In genomic region chr15:96272356-96272755, GRCm38 (mm10) we compare ENCODE assay signal across 9 mouse cellular contexts. TPM values are rescaled to one million over a fixed set of nuclear protein-coding genes. Genes with fewer than 3 reads are reported as not detected.
A peak's percentile ranks its signal among the peaks of the same experiment; 100 is the strongest.
DNase-seq lines count a peak whose midpoint lies in the region; ATAC-seq lines count a peak whose summit lies in the region.
"Had no signal": no experiment of that assay in that cellular context is flagged by ENCODE, and none has a peak within 500 bp of the region (broad histone marks: within the 10 kb centered on the region; RNA-seq: fewer than 3 reads in every experiment).

No protein-coding gene starts in this region.

- H3K4me1 ChIP-seq in forebrain, embryonic 13.5 days, result peaks cover 11% of the 10 kb centered on the region
- peaks cover 6% of the 10 kb centered on the region; the same call in 1 of the 2 replicates for H3K4me1 ChIP-seq in forebrain, embryonic 10.5 days
- 0 out of 2 replicates have a peak, but pooled peaks cover 5% of the 10 kb centered on the region for H3K4me1 ChIP-seq in kidney, embryonic 14.5 days (ENCODE audit: control insufficient read depth, insufficient read depth, low read length)

- 0 out of 2 replicates have a peak, but pooled peaks have one; percentile 57 for ATAC-seq in forebrain, embryonic 13.5 days
- ATAC-seq in kidney, embryonic 14.5 days (ENCODE audit: low FRiP score, low TSS enrichment), result no peak
- no peak for ATAC-seq in megakaryocyte progenitor cell, adult 5-6 weeks (replicated peaks; ENCODE audit: poor library complexity)

- H3K27ac ChIP-seq in forebrain, embryonic 13.5 days, result no peak overlapping the region
- no peak overlapping the region for H3K27ac ChIP-seq in forebrain, embryonic 10.5 days
- no peak overlapping the region for H3K27ac ChIP-seq in kidney, embryonic 14.5 days (ENCODE audit: low read depth, low read length)
- H3K27ac ChIP-seq: macrophage had no signal

- no peak overlapping the region for H3K9ac ChIP-seq in forebrain, embryonic 13.5 days
- H3K9ac ChIP-seq in kidney, embryonic 14.5 days (ENCODE audit: low read depth, low read length), result no peak overlapping the region

- H3K4me3 ChIP-seq in forebrain, embryonic 13.5 days, result no peak overlapping the region
- H3K4me3 ChIP-seq in forebrain, embryonic 10.5 days, result no peak overlapping the region
- no peak overlapping the region for H3K4me3 ChIP-seq in kidney, embryonic 14.5 days (ENCODE audit: low read length)

- H3K9me3 ChIP-seq in forebrain, embryonic 13.5 days (replicated peaks), result 0 out of 2 replicates have a peak, but pooled peaks cover 2% of the 10 kb centered on the region
- peaks cover 13% of the 10 kb centered on the region for H3K9me3 ChIP-seq in forebrain, embryonic 10.5 days
- H3K9me3 ChIP-seq in kidney, embryonic 14.5 days (ENCODE audit: control insufficient read depth, low read length), result peaks cover 15% of the 10 kb centered on the region

- H3K27me3 ChIP-seq in forebrain, embryonic 13.5 days, result no peaks in the 10 kb centered on the region
- no peaks in the 10 kb centered on the region for H3K27me3 ChIP-seq in forebrain, embryonic 10.5 days (ENCODE audit: poor library complexity, severe bottlenecking)
- no peaks in the 10 kb centered on the region for H3K27me3 ChIP-seq in kidney, embryonic 14.5 days (ENCODE audit: control insufficient read depth, insufficient read depth, low read length)

- DNase-seq in forebrain, embryonic 10.5 days (ENCODE audit: extremely low spot score, low spot score), result no peak
- DNase-seq in kidney, postnatal 4 days, result peak; percentile 55 to 68
- peak; percentile 26 for DNase-seq in urinary bladder, postnatal 25 days (ENCODE audit: low spot score)
- no peak for DNase-seq in urinary bladder, adult 18-20 months (ENCODE audit: low spot score in 2 of 2)
- DNase-seq in thymus, postnatal 4 days, result peak; percentile 65

- H3K4me2 ChIP-seq in forebrain, embryonic 13.5 days, result no peak overlapping the region
- no peak overlapping the region for H3K4me2 ChIP-seq in kidney, embryonic 14.5 days (replicated peaks; ENCODE audit: low read depth, low read length)

- 75% methylated on average over 11 of the region's 11 CpGs for WGBS in forebrain, embryonic 13.5 days
- WGBS in forebrain, embryonic 10.5 days, result 93% methylated on average over 11 of the region's 11 CpGs
- WGBS in kidney, embryonic 14.5 days, result 92% methylated on average over 11 of the region's 11 CpGs

- H3K36me3 ChIP-seq in forebrain, embryonic 13.5 days (ENCODE audit: poor library complexity, severe bottlenecking), result peaks cover 43% of the 10 kb centered on the region
- H3K36me3 ChIP-seq in forebrain, embryonic 10.5 days (replicated peaks), result peaks cover 89% of the 10 kb centered on the region
- H3K36me3 ChIP-seq in kidney, embryonic 14.5 days (ENCODE audit: control insufficient read depth, insufficient read depth, low read length), result peaks cover 26% of the 10 kb centered on the region

RNA-seq across cellular contexts. Expression of gene Arid2, which starts 15.0 kb away (rescaled TPM):
- 28.9 and 32.4 TPM in 2 replicates for polyA plus RNA-seq in forebrain, embryonic 13.5 days (2015; fragmentation: Nextera tagmentation; extraction: Ambion mirVana)
- 28.7 and 29.0 TPM in 2 replicates for polyA plus RNA-seq in forebrain, embryonic 10.5 days (2016; fragmentation: Nextera tagmentation; extraction: Ambion mirVana)
- polyA plus RNA-seq in kidney, embryonic 14.5 days (2014; fragmentation: Nextera tagmentation; extraction: Ambion mirVana), result 33.2 and 36.0 TPM in 2 replicates
- 64.1 and 66.2 TPM in 2 replicates for total RNA-seq in megakaryocyte progenitor cell, adult 5-6 weeks (2015)
- total RNA-seq in megakaryocyte progenitor cell, adult 5-6 weeks (2017), result 35.7 and 36.1 TPM in 2 replicates

Comparison
In these comparisons a context has a peak if more than half of its experiments do, and no peak if none do; other contexts are left out.
1. DNase-seq: peak in kidney, postnatal 4 days (2 of 2), urinary bladder, postnatal 25 days (single experiment) and thymus, postnatal 4 days (single experiment); none in forebrain, embryonic 10.5 days (single experiment) and urinary bladder, adult 18-20 months (0 of 2).